Mouse (Mus musculus) ES-E14 (cell line): ENCODE measurements around the gene Hsf4.

Experiments
- HCFC1 ChIP-seq: IDR thresholded peaks from 2 replicates; pipeline ENCODE4 v1.6.1; 2012; ENCODE audit warnings: low read length, inconsistent platforms, borderline replicate concordance; ENCODE audit not compliant: insufficient read depth
- MAFK ChIP-seq: IDR thresholded peaks from 2 replicates; pipeline ENCODE4 v1.6.1; 2014; ENCODE audit warnings: mild to moderate bottlenecking, low read depth, low read length, inconsistent platforms; ENCODE audit not compliant: insufficient read depth
- ZC3H11A ChIP-seq: IDR thresholded peaks from 2 replicates; pipeline ENCODE4 v1.6.1; 2012; ENCODE audit warnings: low read depth, mild to moderate bottlenecking, inconsistent platforms, low read length, borderline replicate concordance
- ZNF384 ChIP-seq: IDR thresholded peaks from 2 replicates; pipeline ENCODE4 v1.6.1; 2012; ENCODE audit warnings: low read depth, low read length, inconsistent platforms

- no peak for TF ChIP-seq HCFC1
- no peak for TF ChIP-seq ZC3H11A
- no peak for TF ChIP-seq MAFK
- TF ChIP-seq ZNF384, result no peak
Measured at GRCm38 (mm10) chr8:105298351-105299252, 29.0 kb downstream of the Hsf4 start.
